Mouse (Mus musculus) thymus, adult 2 months (tissue): ENCODE measurements around the gene Entr1.

Source experiments
- CTCF ChIP-seq: fragments of 200-500 bp; IDR thresholded peaks from 2 replicates; pipeline ENCODE4 v1.5.1; 2012; ENCODE audit warnings: mild to moderate bottlenecking, control low read depth, low read length, moderate library complexity, borderline replicate concordance; ENCODE audit not compliant: control insufficient read depth, poor library complexity, insufficient read depth; ENCODE audit errors: extremely low read depth
- POLR2A ChIP-seq: fragments of 200-500 bp; IDR thresholded peaks from 2 replicates; pipeline ENCODE4 v1.6.1; 2012; ENCODE audit warnings: mild to moderate bottlenecking, low read length, control low read depth, moderate library complexity; ENCODE audit not compliant: control insufficient read depth, poor library complexity, insufficient read depth; ENCODE audit errors: extremely low read depth

DNA sequence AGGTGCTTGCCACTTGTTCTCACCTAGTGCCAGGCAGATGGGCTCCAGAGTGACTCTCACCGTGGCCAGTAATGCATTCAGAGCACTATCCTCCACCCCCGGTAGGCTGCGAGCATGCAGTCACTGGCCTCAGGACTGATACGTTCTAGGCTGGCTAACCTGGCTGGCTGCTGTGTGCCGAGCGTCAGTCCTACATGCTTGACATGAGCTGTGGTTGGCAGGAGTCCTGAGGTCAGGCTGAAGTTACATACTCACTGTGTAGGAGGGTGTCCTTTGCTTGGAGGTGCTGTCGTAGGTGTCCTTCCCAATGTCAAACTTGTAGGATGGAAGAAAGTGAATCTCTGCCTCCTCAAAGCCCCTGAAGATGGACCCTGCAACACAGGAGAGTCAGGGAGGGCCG lies 9.9 kb upstream of the Entr1 start:
- no peak for TF ChIP-seq CTCF
- no peak for TF ChIP-seq POLR2A
